Mouse (Mus musculus): ENCODE measurements around the gene Xlr5a.
"Not testable (repeated sequence)": the region's sequence is repeated elsewhere in the genome, so short reads cannot be mapped to it uniquely, and the experiment has no call there.

Gene Xlr5a

GRCm38 (mm10) chrX:73148496-73148895 lies 144.3 kb downstream of the Xlr5a start, which contains the start of gene Xlr5b:
Gene Xlr5b, plus strand, starts transcription at chrX:73148796.
- in situ Hi-C loops (cut with MboI; ENCODE audit: low sequenced_read_pairs): not testable (repeated sequence)

DNA sequence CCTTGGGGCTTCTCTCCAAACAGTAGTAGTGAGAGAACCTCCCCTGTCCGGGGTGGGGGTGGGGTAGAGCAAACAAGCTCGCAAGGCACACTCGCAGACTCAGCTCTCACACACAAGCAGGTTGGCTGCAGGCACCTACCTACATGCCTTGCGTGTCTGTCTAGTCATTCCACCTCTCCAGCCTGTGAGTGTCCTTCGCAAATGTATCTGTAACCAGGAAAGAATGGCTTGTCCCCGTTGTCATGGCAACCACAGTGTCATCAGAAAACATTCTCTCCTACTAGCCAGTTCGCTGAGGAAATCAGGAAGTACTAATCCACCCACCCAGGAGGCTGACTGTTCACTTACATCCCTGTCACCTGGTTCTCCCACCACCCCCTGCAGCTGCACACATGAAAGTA lies 149.6 kb downstream of the Xlr5a start:
- in situ Hi-C loops (cut with MboI; ENCODE audit: low sequenced_read_pairs): not testable (repeated sequence)

DNA sequence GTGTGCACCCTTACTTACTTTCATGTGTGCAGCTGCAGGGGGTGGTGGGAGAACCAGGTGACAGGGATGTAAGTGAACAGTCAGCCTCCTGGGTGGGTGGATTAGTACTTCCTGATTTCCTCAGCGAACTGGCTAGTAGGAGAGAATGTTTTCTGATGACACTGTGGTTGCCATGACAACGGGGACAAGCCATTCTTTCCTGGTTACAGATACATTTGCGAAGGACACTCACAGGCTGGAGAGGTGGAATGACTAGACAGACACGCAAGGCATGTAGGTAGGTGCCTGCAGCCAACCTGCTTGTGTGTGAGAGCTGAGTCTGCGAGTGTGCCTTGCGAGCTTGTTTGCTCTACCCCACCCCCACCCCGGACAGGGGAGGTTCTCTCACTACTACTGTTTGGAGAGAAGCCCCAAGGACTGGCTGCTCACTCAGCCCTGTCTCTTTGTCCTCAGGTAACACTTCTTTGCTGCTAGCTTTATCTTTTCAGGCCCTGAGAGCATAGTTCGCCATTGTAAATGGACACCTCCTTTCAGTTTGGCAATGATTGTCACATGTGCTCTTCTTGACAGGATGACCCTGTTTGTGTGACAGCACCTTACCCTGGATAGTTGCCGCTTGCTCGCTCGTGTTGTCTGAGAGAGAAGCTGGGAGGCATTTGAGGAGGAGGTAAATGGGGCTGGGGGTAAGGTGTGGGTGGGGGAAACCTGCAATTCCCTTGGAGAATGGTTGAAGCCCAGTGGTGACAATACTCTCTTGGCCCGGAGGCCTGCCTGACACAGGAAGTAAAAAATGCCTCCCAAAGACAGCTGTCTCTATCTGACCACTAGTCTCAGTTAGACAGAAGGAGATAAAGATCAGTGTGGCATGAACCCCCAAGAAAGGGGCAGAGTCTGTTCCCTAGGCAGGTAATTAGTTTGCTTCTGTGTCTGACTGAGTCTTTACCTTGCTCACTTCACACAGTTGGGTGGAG lies 169.6 kb downstream of the Xlr5a start:
- in situ Hi-C loops (cut with MboI; ENCODE audit: low sequenced_read_pairs): not testable (repeated sequence)

DNA sequence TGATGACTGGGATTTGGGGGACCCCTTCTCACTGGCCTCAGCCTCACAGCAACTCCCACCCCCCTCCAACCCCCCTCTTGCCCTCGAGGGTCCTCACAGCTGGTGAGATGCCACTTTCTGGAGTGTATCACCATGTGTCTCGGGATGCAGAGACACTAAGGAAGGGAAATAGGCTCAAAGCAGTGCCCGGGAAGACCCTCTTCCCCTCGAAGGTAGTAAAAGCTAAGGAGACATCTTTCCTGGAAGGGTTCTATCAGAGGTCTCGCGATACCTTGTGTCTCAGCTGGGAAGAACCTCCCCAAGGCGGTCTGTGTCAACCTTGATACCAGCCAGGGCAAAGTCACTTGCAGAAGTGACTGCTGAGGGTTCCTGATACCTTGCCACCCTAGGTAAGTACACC lies 176.0 kb downstream of the Xlr5a start, which contains the start of gene Gm14685:
Gene Gm14685, plus strand, starts transcription at position 301 of the 400 bp plus-strand sequence.
- in situ Hi-C loops (cut with MboI; ENCODE audit: low sequenced_read_pairs): not testable (repeated sequence)

DNA sequence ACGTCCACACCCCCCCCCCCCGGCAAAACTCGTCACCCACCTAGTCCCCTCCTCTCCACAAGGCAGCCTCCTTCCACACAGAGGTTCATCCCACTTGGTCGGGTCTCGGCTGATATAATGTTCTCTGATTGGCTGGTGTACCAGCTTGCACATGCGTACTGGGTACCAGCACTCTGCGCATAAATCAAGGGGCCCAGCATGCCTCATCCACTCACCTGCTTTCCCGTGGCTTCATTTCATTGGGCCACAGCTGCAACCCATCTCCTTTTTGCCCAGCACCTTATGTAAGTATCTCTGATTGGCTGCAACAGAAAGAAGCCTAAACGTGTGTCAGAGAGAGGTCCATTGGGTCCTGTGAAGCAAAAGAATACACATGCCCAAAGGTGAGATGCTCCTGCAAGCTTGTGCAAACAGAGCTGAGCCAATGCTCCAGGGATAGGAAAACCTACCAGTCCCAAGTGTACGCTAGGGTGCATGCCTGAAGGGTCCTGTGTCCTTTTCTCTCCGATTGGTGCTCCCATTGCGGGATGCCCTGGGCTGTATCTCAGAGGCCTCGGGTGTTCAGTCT lies 195.8 kb downstream of the Xlr5a start, which contains the start of gene Xlr3a:
Gene Xlr3a, minus strand, starts transcription at position 155 of the 568 bp plus-strand sequence.
- in situ Hi-C loops (cut with MboI; ENCODE audit: low sequenced_read_pairs): not testable (repeated sequence)

DNA sequence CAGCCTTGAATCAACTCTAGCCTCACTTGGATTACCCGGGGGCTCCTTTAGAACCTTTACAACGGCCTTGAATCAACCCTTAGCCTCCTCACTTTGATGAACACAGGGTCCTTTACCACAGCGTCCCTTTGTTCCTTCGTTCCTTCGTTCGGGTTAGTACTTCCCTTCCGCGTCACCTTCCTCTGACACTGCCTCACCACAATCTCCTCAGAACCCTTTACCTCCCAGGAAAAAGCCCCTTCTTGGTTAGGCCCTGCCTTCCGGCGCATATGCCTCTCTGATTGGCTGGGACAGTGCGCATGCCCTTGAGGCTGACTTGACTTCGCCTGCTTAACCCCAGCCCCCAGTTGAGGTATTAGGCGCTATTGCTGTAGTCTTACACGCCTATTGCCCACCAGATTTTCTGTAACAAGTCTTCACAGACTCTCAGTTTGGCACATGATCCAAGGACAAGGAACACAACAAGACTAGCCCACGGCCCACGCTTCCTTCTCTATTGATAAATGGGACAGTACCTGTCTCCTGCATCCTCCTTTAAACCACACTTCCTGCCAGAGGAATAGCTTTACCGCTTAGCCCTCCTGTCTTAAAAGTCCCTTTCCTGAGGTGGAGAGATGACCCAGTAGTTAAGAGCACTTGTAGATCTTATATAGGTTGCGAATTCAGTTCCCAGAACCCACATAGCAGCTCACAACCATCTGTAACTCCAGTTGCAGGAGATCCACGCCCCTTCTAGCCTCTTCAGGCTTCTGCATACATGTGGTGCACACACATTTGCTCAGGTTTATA lies 210.3 kb downstream of the Xlr5a start, which contains the start of gene Xlr4a:
Gene Xlr4a, minus strand, starts transcription at position 212 of the 789 bp plus-strand sequence.
- in situ Hi-C loops (cut with MboI; ENCODE audit: low sequenced_read_pairs): not testable (repeated sequence)

DNA sequence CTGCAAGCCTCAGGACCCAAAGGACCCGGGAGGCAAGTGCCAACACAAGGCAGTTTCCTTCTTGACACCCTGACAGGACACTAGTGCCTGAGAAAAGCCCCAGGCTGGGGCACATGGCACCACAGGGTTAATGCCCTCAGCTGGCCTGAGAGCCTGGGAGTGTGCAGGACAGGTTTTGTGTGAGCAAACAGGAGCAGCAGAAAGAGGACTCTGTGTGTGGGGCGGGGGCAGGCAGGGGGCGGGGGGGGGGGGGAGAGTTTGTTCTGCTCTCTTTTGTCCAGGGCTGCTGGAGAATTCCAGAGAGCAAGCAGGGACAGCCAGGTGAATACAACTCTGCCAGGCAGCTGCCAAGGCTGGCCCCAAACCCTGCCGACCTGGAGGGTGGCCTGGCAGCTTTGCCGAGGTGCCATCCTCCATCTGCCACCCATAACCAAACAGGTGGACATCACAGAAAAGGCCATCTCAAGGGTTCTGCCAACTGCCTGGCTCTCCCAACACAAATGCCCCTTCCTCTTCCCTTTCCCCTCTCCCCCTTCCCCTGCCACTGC lies 225.9 kb downstream of the Xlr5a start:
- in situ Hi-C loops (cut with MboI; ENCODE audit: low sequenced_read_pairs): not testable (repeated sequence)

DNA sequence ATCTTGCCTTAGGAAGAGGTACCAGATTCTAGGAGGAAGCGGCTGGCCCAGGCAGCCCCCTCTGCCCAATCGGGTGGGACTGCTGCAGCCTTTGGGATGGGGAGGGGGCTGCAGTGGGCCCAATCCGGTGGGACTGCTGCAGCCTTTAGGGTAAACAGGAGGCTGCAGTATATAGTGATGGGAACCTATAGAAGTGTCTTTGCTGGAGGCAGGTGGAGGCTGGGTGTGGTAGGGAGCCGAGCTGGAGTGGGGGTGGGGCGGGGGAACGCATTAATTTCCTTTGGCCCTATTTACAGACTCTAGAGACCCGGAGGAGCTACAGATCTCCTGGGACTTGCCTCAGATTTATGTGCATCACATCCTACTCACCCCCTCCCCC lies 228.4 kb downstream of the Xlr5a start, which contains the start of gene Pnma3:
Gene Pnma3, plus strand, starts transcription at position 373 of the 379 bp plus-strand sequence.
- in situ Hi-C loops (cut with MboI; ENCODE audit: low sequenced_read_pairs): no loop called here

GRCm38 (mm10) chrX:73063512-73064414 lies 229.0 kb downstream of the Xlr5a start:
- in situ Hi-C loops (cut with MboI; ENCODE audit: low sequenced_read_pairs): no loop called here

DNA sequence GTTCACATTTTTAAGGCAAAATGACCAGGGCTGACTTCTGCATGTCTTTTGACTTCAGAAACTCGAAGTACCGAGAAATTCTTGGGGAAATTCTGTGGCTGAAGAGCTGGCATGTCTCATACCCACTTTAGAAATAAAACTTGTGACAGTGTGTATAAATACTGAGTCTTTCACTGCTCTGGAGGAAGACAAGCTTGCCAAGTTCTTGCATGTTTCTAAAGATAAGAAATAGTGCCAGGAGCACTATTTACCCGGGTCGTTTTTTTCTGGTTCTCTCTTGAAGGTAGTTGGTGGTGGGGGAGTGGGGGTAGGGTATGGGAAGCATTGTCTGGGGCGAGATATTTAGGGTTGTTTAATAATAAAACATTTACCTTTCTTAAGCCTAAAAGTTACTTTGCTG lies 230.5 kb downstream of the Xlr5a start:
- in situ Hi-C loops (cut with MboI; ENCODE audit: low sequenced_read_pairs): no loop called here

DNA sequence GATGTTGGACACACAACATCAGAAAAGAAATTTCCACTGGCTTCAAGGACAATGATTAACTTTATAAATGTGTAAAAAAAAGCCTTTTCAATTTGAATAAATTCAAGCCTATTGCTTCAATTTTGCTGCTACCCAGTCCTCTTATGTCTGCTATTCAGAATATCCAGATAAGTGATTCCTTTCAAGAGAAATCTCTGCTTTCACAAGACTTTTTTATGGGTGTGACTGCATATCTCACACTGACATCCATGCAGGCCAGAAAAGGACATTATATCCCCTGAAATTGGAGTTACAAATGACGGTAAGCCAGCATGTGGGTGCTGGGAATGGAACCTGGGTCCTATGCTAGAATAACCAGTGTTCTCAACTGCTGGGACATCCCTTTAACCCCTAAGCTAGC lies 231.2 kb downstream of the Xlr5a start:
- in situ Hi-C loops (cut with MboI; ENCODE audit: low sequenced_read_pairs): no loop called here

Data from CH12F3 (cell line).